In genomic region chr14:34548391-34549001, GRCm38 (mm10) we compare ENCODE assay signal across 8 mouse cellular contexts. TPM values are rescaled to one million over a fixed set of nuclear protein-coding genes. Genes with fewer than 3 reads are reported as not detected.
DNase-seq lines count a peak whose midpoint lies in the region; ATAC-seq and TF ChIP-seq lines count a peak whose summit lies in the region.

No protein-coding gene starts in this region.

- WGBS in intestine, embryonic 14.5 days: under 1% methylated on average over 27 of the region's 27 CpGs
- WGBS in limb, embryonic 10.5 days: under 1% methylated on average over 27 of the region's 27 CpGs
- under 1% methylated on average over 27 of the region's 27 CpGs for WGBS in midbrain, embryonic 10.5 days
- 2% methylated on average over 27 of the region's 27 CpGs for WGBS in small intestine, adult 2 months

- H3K27ac ChIP-seq in intestine, embryonic 14.5 days (ENCODE audit: low read depth): peak overlapping the region; percentile 87
- H3K27ac ChIP-seq in limb, embryonic 10.5 days: peak overlapping the region; percentile 94
- peak overlapping the region; percentile 93 for H3K27ac ChIP-seq in midbrain, embryonic 10.5 days (replicated peaks)
- peak overlapping the region; percentile 93 for H3K27ac ChIP-seq in small intestine, adult 2 months (ENCODE audit: insufficient read depth, low read depth, low read length)

- peaks cover 48% of the 10 kb centered on the region for H3K27me3 ChIP-seq in erythroblast, embryonic 14.5 days (ENCODE audit: control insufficient read depth)
- 0 out of 2 replicates have a peak, but pooled peaks cover 4% of the 10 kb centered on the region for H3K27me3 ChIP-seq in intestine, embryonic 14.5 days (replicated peaks; ENCODE audit: control insufficient read depth, insufficient read depth, low read length)
- peaks cover 46% of the 10 kb centered on the region for H3K27me3 ChIP-seq in limb, embryonic 10.5 days (ENCODE audit: low read depth, poor library complexity, severe bottlenecking)
- peaks cover 50% of the 10 kb centered on the region for H3K27me3 ChIP-seq in midbrain, embryonic 10.5 days (ENCODE audit: low read depth, poor library complexity, severe bottlenecking)
- H3K27me3 ChIP-seq in small intestine, adult 2 months (ENCODE audit: control insufficient read depth, insufficient read depth, low read length): no peaks in the 10 kb centered on the region

- H3K4me3 ChIP-seq in erythroblast, embryonic 14.5 days (replicated peaks): peak overlapping the region; percentile 55
- H3K4me3 ChIP-seq in intestine, embryonic 14.5 days (ENCODE audit: low read depth, low read length): peak overlapping the region; percentile 70
- peak overlapping the region; percentile 77 for H3K4me3 ChIP-seq in limb, embryonic 10.5 days
- peak overlapping the region; percentile 86 for H3K4me3 ChIP-seq in midbrain, embryonic 10.5 days
- H3K4me3 ChIP-seq in small intestine, adult 2 months (ENCODE audit: low read depth, low read length): peak overlapping the region; percentile 69

- H3K9me3 ChIP-seq in erythroblast, embryonic 14.5 days (ENCODE audit: control insufficient read depth, low read length): no peaks in the 10 kb centered on the region
- no peaks in the 10 kb centered on the region for H3K9me3 ChIP-seq in intestine, embryonic 14.5 days (ENCODE audit: control insufficient read depth, low read length)
- H3K9me3 ChIP-seq in limb, embryonic 10.5 days (replicated peaks): no peaks in the 10 kb centered on the region
- H3K9me3 ChIP-seq in midbrain, embryonic 10.5 days (replicated peaks): no peaks in the 10 kb centered on the region

- H3K9ac ChIP-seq in intestine, embryonic 14.5 days (ENCODE audit: low read length): peak overlapping the region; percentile 76

- no peak for TF ChIP-seq POLR2A in small intestine, adult 2 months (IDR thresholded peaks at IDR 0.05; ENCODE audit: low read depth, low read length)

- no peaks in the 10 kb centered on the region for H3K36me3 ChIP-seq in erythroblast, embryonic 14.5 days (ENCODE audit: control insufficient read depth)
- H3K36me3 ChIP-seq in intestine, embryonic 14.5 days (ENCODE audit: control insufficient read depth, insufficient read depth, low read length): no peaks in the 10 kb centered on the region
- H3K36me3 ChIP-seq in limb, embryonic 10.5 days: no peaks in the 10 kb centered on the region
- no peaks in the 10 kb centered on the region for H3K36me3 ChIP-seq in midbrain, embryonic 10.5 days
- H3K36me3 ChIP-seq in small intestine, adult 2 months (ENCODE audit: control insufficient read depth, insufficient read depth, low read length): peaks cover 12% of the 10 kb centered on the region; the same call in 1 of the 2 replicates

- peak overlapping the region; percentile 74 for H3K4me2 ChIP-seq in intestine, embryonic 14.5 days (ENCODE audit: low read length)

- no peak for ATAC-seq in erythroblast, adult 5-6 weeks (replicated peaks; ENCODE audit: low FRiP score, poor library complexity, severe bottlenecking)
- ATAC-seq in common myeloid progenitor, adult 5-6 weeks (replicated peaks; ENCODE audit: low read depth, poor library complexity, severe bottlenecking): peak; percentile 68
- peak; percentile 62 for ATAC-seq in intestine, embryonic 14.5 days (replicated peaks; ENCODE audit: low FRiP score, low TSS enrichment, low read depth)

- no peak for TF ChIP-seq CTCF in small intestine, adult 2 months (IDR thresholded peaks at IDR 0.05; ENCODE audit: extremely low read depth, insufficient read length, insufficient replicate concordance, low read depth, low read length)

- intact Hi-C loops in gastrocnemius, postnatal 36 days (cut with DNase I): loop anchor here (2.0 kb wide), 1 partner anchor 90 kb away; no protein-coding TSS in a partner anchor

- DNase-seq in gastrocnemius, postnatal 36 days: peak; percentile 67 to 76
- peak; percentile 86 for DNase-seq in intestine, embryonic 14.5 days (ENCODE audit: low spot score)
- peak; percentile 80 for DNase-seq in limb, embryonic 10.5 days (ENCODE audit: low spot score)
- DNase-seq in midbrain, embryonic 10.5 days (ENCODE audit: low spot score): peak; percentile 72

- peaks cover 11% of the 10 kb centered on the region for H3K4me1 ChIP-seq in erythroblast, embryonic 14.5 days (ENCODE audit: control insufficient read depth)
- peaks cover 21% of the 10 kb centered on the region for H3K4me1 ChIP-seq in intestine, embryonic 14.5 days (replicated peaks; ENCODE audit: control insufficient read depth, insufficient read depth, low read length)
- peaks cover 16% of the 10 kb centered on the region for H3K4me1 ChIP-seq in limb, embryonic 10.5 days
- peaks cover 15% of the 10 kb centered on the region for H3K4me1 ChIP-seq in midbrain, embryonic 10.5 days
- peaks cover 22% of the 10 kb centered on the region for H3K4me1 ChIP-seq in small intestine, adult 2 months (ENCODE audit: control insufficient read depth, insufficient read depth, insufficient read length, low read length)

RNA-seq across cellular contexts. Expression of gene 9230112D13Rik, which starts 25.9 kb away (rescaled TPM):
- 0.05 TPM in 1 of 2 replicates, not detected in the other for polyA plus RNA-seq in erythroblast, embryonic 14.5 days (2012)
- total RNA-seq in erythroblast, adult 5-6 weeks (2015; ENCODE audit: low replicate concordance): not detected in 2 replicates
- total RNA-seq in erythroblast, adult 5-6 weeks (2017; ENCODE audit: low replicate concordance): not detected in 2 replicates
- total RNA-seq in common myeloid progenitor, adult 5-6 weeks (2017): not detected in 2 replicates
- not detected for total RNA-seq in gastrocnemius, postnatal 36 days (2021)
- polyA plus RNA-seq in intestine, embryonic 14.5 days (2014; fragmentation: Nextera tagmentation; extraction: Ambion mirVana): not detected in 2 replicates
- not detected in 2 replicates for polyA plus RNA-seq in limb, embryonic 10.5 days (2016; fragmentation: Nextera tagmentation; extraction: Ambion mirVana)
- not detected in 2 replicates for polyA plus RNA-seq in midbrain, embryonic 10.5 days (2016; fragmentation: Nextera tagmentation; extraction: Ambion mirVana)
- not detected in 2 replicates for polyA plus RNA-seq in small intestine, adult 2 months (2012; rRNA removed)

RNA-seq across cellular contexts. Expression of gene Ldb3, which starts 40.0 kb away (rescaled TPM):
- not detected in 2 replicates for polyA plus RNA-seq in erythroblast, embryonic 14.5 days (2012)
- total RNA-seq in erythroblast, adult 5-6 weeks (2015; ENCODE audit: low replicate concordance): not detected in 2 replicates
- total RNA-seq in erythroblast, adult 5-6 weeks (2017; ENCODE audit: low replicate concordance): not detected in 2 replicates
- not detected in 2 replicates for total RNA-seq in common myeloid progenitor, adult 5-6 weeks (2017)
- total RNA-seq in gastrocnemius, postnatal 36 days (2021): 1,000 to 10,000 TPM; 2,135 to 2,411 TPM
- polyA plus RNA-seq in intestine, embryonic 14.5 days (2014; fragmentation: Nextera tagmentation; extraction: Ambion mirVana): 1.6 and 2.0 TPM in 2 replicates
- polyA plus RNA-seq in limb, embryonic 10.5 days (2016; fragmentation: Nextera tagmentation; extraction: Ambion mirVana): 0.11 and 0.48 TPM in 2 replicates
- polyA plus RNA-seq in midbrain, embryonic 10.5 days (2016; fragmentation: Nextera tagmentation; extraction: Ambion mirVana): 0.02 TPM in 1 of 2 replicates, not detected in the other
- 29.9 and 102 TPM in 2 replicates for polyA plus RNA-seq in small intestine, adult 2 months (2012; rRNA removed)

RNA-seq across cellular contexts. Expression of gene Bmpr1a, which starts 45.4 kb away (rescaled TPM):
- not detected in 2 replicates for polyA plus RNA-seq in erythroblast, embryonic 14.5 days (2012)
- total RNA-seq in erythroblast, adult 5-6 weeks (2015; ENCODE audit: low replicate concordance): 0.21 and 1.2 TPM in 2 replicates
- 0.42 and 0.77 TPM in 2 replicates for total RNA-seq in erythroblast, adult 5-6 weeks (2017; ENCODE audit: low replicate concordance)
- total RNA-seq in common myeloid progenitor, adult 5-6 weeks (2017): 0.32 and 0.34 TPM in 2 replicates
- total RNA-seq in gastrocnemius, postnatal 36 days (2021): 10 to 100 TPM; 42.4 to 54.7 TPM
- 56.7 and 56.8 TPM in 2 replicates for polyA plus RNA-seq in intestine, embryonic 14.5 days (2014; fragmentation: Nextera tagmentation; extraction: Ambion mirVana)
- polyA plus RNA-seq in limb, embryonic 10.5 days (2016; fragmentation: Nextera tagmentation; extraction: Ambion mirVana): 45.7 and 58.5 TPM in 2 replicates
- 38.1 and 38.7 TPM in 2 replicates for polyA plus RNA-seq in midbrain, embryonic 10.5 days (2016; fragmentation: Nextera tagmentation; extraction: Ambion mirVana)
- polyA plus RNA-seq in small intestine, adult 2 months (2012; rRNA removed): 2.4 and 3.3 TPM in 2 replicates

RNA-seq across cellular contexts. Expression of gene Opn4, which starts 51.4 kb away (rescaled TPM):
- polyA plus RNA-seq in erythroblast, embryonic 14.5 days (2012): not detected in 2 replicates
- not detected in 2 replicates for total RNA-seq in erythroblast, adult 5-6 weeks (2015; ENCODE audit: low replicate concordance)
- not detected in 2 replicates for total RNA-seq in erythroblast, adult 5-6 weeks (2017; ENCODE audit: low replicate concordance)
- total RNA-seq in common myeloid progenitor, adult 5-6 weeks (2017): not detected in 2 replicates
- not detected for total RNA-seq in gastrocnemius, postnatal 36 days (2021)
- polyA plus RNA-seq in intestine, embryonic 14.5 days (2014; fragmentation: Nextera tagmentation; extraction: Ambion mirVana): not detected in 2 replicates
- polyA plus RNA-seq in limb, embryonic 10.5 days (2016; fragmentation: Nextera tagmentation; extraction: Ambion mirVana): not detected in 2 replicates
- 0.12 and 0.35 TPM in 2 replicates for polyA plus RNA-seq in midbrain, embryonic 10.5 days (2016; fragmentation: Nextera tagmentation; extraction: Ambion mirVana)
- not detected in 2 replicates for polyA plus RNA-seq in small intestine, adult 2 months (2012; rRNA removed)

Comparison
In these comparisons a context has a peak if more than half of its experiments do, and no peak if none do; other contexts are left out.
1. RNA of gene Ldb3, which starts 40.0 kb away (polyA plus RNA-seq): 29.9 to 102 TPM in small intestine, adult 2 months; 1.6 to 2.0 TPM in intestine, embryonic 14.5 days, 0.11 to 0.48 TPM in limb, embryonic 10.5 days, 0.02 TPM in midbrain, embryonic 10.5 days and not detected in erythroblast, embryonic 14.5 days; every median in the first group is over 10 times any median in the second.
2. Peak in every context shown above with its lines, with median percentiles within 50 percentile points of each other: H3K4me3 ChIP-seq, DNase-seq and H3K27ac ChIP-seq.